Mouse (Mus musculus) spleen, postnatal 14 days (tissue): ENCODE results near the gene Actr5.
A peak's percentile ranks its signal among the peaks of the same experiment; 100 is the strongest.

Experiments used
- DNase-seq, 2 experiments: peaks; one replicate each; pipeline ENCODE4 v3.0.0; 2021 to 2022; ENCODE audit warnings: low spot score in 2 of 2

Actr5 gene

GRCm38 (mm10) chr2:158614418-158614955 is 10.2 kb upstream of the Actr5 start:
- DNase-seq, result no peak

- DNase-seq, result no peak
These were observed 9.5 kb upstream of the Actr5 start for GRCm38 (mm10) chr2:158615161-158615680.

GRCm38 (mm10) chr2:158615702-158616101 is 9.0 kb upstream of the Actr5 start:
- no peak for DNase-seq

- DNase-seq, result no peak
These were observed 8.4 kb upstream of the Actr5 start for GRCm38 (mm10) chr2:158616296-158616695.

GRCm38 (mm10) chr2:158616790-158617189 is 7.9 kb upstream of the Actr5 start:
- no peak for DNase-seq

GRCm38 (mm10) chr2:158625231-158625630 is 543 bp downstream of the Actr5 start:
- DNase-seq, result no peak

- DNase-seq, result no peak
These were observed 1.0 kb downstream of the Actr5 start for GRCm38 (mm10) chr2:158625697-158626096.

- DNase-seq, result no peak
These were observed 4.2 kb downstream of the Actr5 start for GRCm38 (mm10) chr2:158628858-158629257.

GRCm38 (mm10) chr2:158629414-158629813 is 4.7 kb downstream of the Actr5 start:
- no peak for DNase-seq

- DNase-seq, result no peak
These were observed 7.2 kb downstream of the Actr5 start for GRCm38 (mm10) chr2:158631873-158632272.

- peak in 1 of 2 experiments; percentile 59 for DNase-seq
These were observed 17.2 kb downstream of the Actr5 start for GRCm38 (mm10) chr2:158641869-158642268.

- no peak for DNase-seq
These were observed 17.9 kb downstream of the Actr5 start for GRCm38 (mm10) chr2:158642587-158642986.

GRCm38 (mm10) chr2:158643791-158644190 is 19.1 kb downstream of the Actr5 start:
- no peak for DNase-seq

- DNase-seq, result no peak
These were observed 26.6 kb downstream of the Actr5 start for GRCm38 (mm10) chr2:158651159-158651908.

GRCm38 (mm10) chr2:158652985-158653384 is 28.3 kb downstream of the Actr5 start:
- DNase-seq, result peak; percentile 50 to 73

GRCm38 (mm10) chr2:158654717-158655116 is 30.0 kb downstream of the Actr5 start:
- no peak for DNase-seq

- no peak for DNase-seq
These were observed 31.1 kb downstream of the Actr5 start for GRCm38 (mm10) chr2:158655806-158656205.

GRCm38 (mm10) chr2:158658822-158659221 is 34.1 kb downstream of the Actr5 start:
- no peak for DNase-seq

- no peak for DNase-seq
These were observed 34.7 kb downstream of the Actr5 start for GRCm38 (mm10) chr2:158659346-158659745.

- DNase-seq, result no peak
These were observed 40.4 kb downstream of the Actr5 start, which contains the start of gene Ppp1r16b for GRCm38 (mm10) chr2:158665098-158665497. TSS of gene Ppp1r16b (plus strand) at chr2:158665398.

- peak; percentile 29 to 45 for DNase-seq
These were observed 41.5 kb downstream of the Actr5 start for GRCm38 (mm10) chr2:158666071-158666800.

GRCm38 (mm10) chr2:158667022-158667670 is 42.5 kb downstream of the Actr5 start:
- peak; percentile 61 to 77 for DNase-seq
